Mouse (Mus musculus) inflammation-experienced regulatory T-cells, adult 6 months (primary cell): ENCODE measurements around the gene Pard3b. TPM values are rescaled to one million over a fixed set of nuclear protein-coding genes. Genes with fewer than 3 reads are reported as not detected.

Source experiments
- ATAC-seq: one replicate; pipeline ENCODE4 v1.8.0; 2017
- polyA plus RNA-seq, 3 experiments: library from polyadenylated mRNA; unstranded; fragments of 100-300 nt; shearing (Covaris generic); gene quantifications; one replicate each; pipeline ENCODE4 v1.2.1; 2017

Gene Pard3b
- polyA plus RNA-seq, 3 experiments from 2014 or later = 0.07 to 0.10 TPM; not detected in 1

- no peak for ATAC-seq
Measured at GRCm38 (mm10) chr1:62087464-62087863, 448.8 kb downstream of the Pard3b start.

GRCm38 (mm10) chr1:62094885-62095284 is 456.3 kb downstream of the Pard3b start:
- ATAC-seq = no peak

GRCm38 (mm10) chr1:62122426-62122825 is 483.8 kb downstream of the Pard3b start:
- ATAC-seq = no peak

- ATAC-seq = no peak
Measured at GRCm38 (mm10) chr1:62129186-62129585, 490.6 kb downstream of the Pard3b start.

GRCm38 (mm10) chr1:62148134-62148533 is 509.5 kb downstream of the Pard3b start:
- ATAC-seq = no peak

GRCm38 (mm10) chr1:62148786-62149185 is 510.2 kb downstream of the Pard3b start:
- no peak for ATAC-seq

- ATAC-seq = no peak
Measured at GRCm38 (mm10) chr1:62155970-62156369, 517.3 kb downstream of the Pard3b start.

- ATAC-seq = no peak
Measured at GRCm38 (mm10) chr1:62159592-62159991, 521.0 kb downstream of the Pard3b start.

- no peak for ATAC-seq
Measured at GRCm38 (mm10) chr1:62175013-62175640, 536.5 kb downstream of the Pard3b start.

GRCm38 (mm10) chr1:62181638-62182037 is 543.0 kb downstream of the Pard3b start:
- no peak for ATAC-seq

GRCm38 (mm10) chr1:62182634-62183033 is 544.0 kb downstream of the Pard3b start:
- no peak for ATAC-seq

- no peak for ATAC-seq
Measured at GRCm38 (mm10) chr1:62190786-62191185, 552.2 kb downstream of the Pard3b start.

- no peak for ATAC-seq
Measured at GRCm38 (mm10) chr1:62197515-62197914, 558.9 kb downstream of the Pard3b start.

GRCm38 (mm10) chr1:62200919-62201318 is 562.3 kb downstream of the Pard3b start:
- ATAC-seq = peak; percentile 82

- no peak for ATAC-seq
Measured at GRCm38 (mm10) chr1:62201686-62202257, 563.1 kb downstream of the Pard3b start.

GRCm38 (mm10) chr1:62213285-62213684 is 574.7 kb downstream of the Pard3b start:
- ATAC-seq = no peak

- no peak for ATAC-seq
Measured at GRCm38 (mm10) chr1:62215842-62216241, 577.2 kb downstream of the Pard3b start.

GRCm38 (mm10) chr1:62216568-62216967 is 577.9 kb downstream of the Pard3b start:
- ATAC-seq = no peak

- no peak for ATAC-seq
Measured at GRCm38 (mm10) chr1:62229129-62229528, 590.5 kb downstream of the Pard3b start.

- ATAC-seq = no peak
Measured at GRCm38 (mm10) chr1:62234039-62234438, 595.4 kb downstream of the Pard3b start.

GRCm38 (mm10) chr1:62235121-62235520 is 596.5 kb downstream of the Pard3b start:
- ATAC-seq = no peak

- ATAC-seq = no peak
Measured at GRCm38 (mm10) chr1:62244191-62244984, 605.8 kb downstream of the Pard3b start.

GRCm38 (mm10) chr1:62252432-62252831 is 613.8 kb downstream of the Pard3b start:
- peak; percentile 96 for ATAC-seq

- no peak for ATAC-seq
Measured at GRCm38 (mm10) chr1:62254316-62254715, 615.7 kb downstream of the Pard3b start.
